Mouse (Mus musculus) midbrain, embryonic 11.5 days (tissue): ENCODE measurements at regions not wholly inside any gene's neighbourhood (a gene's known extent, or its start where the extent isn't known, plus 50 kb on each side); places are given as distances from the start of the nearest gene placed in this dataset.

Experiments used
- ATAC-seq: fragments of 200-750 bp; cut with Nextera tagmentation; 2 replicates; pipeline ENCODE4 v1.8.0; 2017; ENCODE audit warnings: moderate TSS enrichment, moderate library complexity; ENCODE audit not compliant: low FRiP score
- DNase-seq: peaks from one replicate; pipeline ENCODE4 v3.0.0; 2015; ENCODE audit warnings: low spot score; ENCODE audit errors: missing footprints
- H3K27ac ChIP-seq: fragments of 300-500 bp; sonication (generic); 2 replicates; pipeline ENCODE4 v1.5.1; 2014; ENCODE audit warnings: low read depth, low read length
- H3K27me3 ChIP-seq: fragments of 300-500 bp; sonication (generic); 2 replicates; pipeline ENCODE4 v1.6.1; 2014; ENCODE audit warnings: mild to moderate bottlenecking, low read length, moderate library complexity, mixed read lengths; ENCODE audit not compliant: control insufficient read depth, insufficient read depth
- H3K36me3 ChIP-seq: fragments of 300-500 bp; sonication (generic); 2 replicates; pipeline ENCODE4 v1.6.1; 2014; ENCODE audit warnings: mild to moderate bottlenecking, low read length, moderate library complexity, mixed read lengths; ENCODE audit not compliant: control insufficient read depth, insufficient read depth
- H3K4me1 ChIP-seq: fragments of 300-500 bp; sonication (generic); 2 replicates; pipeline ENCODE4 v1.6.1; 2014; ENCODE audit warnings: low read length; ENCODE audit not compliant: control insufficient read depth, insufficient read depth
- H3K4me2 ChIP-seq: fragments of 300-500 bp; sonication (generic); 2 replicates; pipeline ENCODE4 v1.6.1; 2014; ENCODE audit warnings: mild to moderate bottlenecking, moderate library complexity
- H3K4me3 ChIP-seq: fragments of 300-500 bp; sonication (generic); 2 replicates; pipeline ENCODE4 v1.5.1; 2014; ENCODE audit warnings: low read depth, low read length
- H3K9ac ChIP-seq: fragments of 300-500 bp; sonication (generic); 2 replicates; pipeline ENCODE4 v1.6.1; 2014; ENCODE audit warnings: low read length
- H3K9me3 ChIP-seq: fragments of 300-500 bp; sonication (generic); 2 replicates; pipeline ENCODE4 v1.6.1; 2016; ENCODE audit warnings: low read length; ENCODE audit not compliant: control insufficient read depth
- WGBS: fragments of 180-500 bp; shearing (Covaris S2); extraction: QIAGEN DNeasy Blood & Tissue Kit; methylation state at CpG from one replicate; pipeline ENCODE4 v1.1.7; 2014; 5-methylcytosine and 5-hydroxymethylcytosine counted together

DNA sequence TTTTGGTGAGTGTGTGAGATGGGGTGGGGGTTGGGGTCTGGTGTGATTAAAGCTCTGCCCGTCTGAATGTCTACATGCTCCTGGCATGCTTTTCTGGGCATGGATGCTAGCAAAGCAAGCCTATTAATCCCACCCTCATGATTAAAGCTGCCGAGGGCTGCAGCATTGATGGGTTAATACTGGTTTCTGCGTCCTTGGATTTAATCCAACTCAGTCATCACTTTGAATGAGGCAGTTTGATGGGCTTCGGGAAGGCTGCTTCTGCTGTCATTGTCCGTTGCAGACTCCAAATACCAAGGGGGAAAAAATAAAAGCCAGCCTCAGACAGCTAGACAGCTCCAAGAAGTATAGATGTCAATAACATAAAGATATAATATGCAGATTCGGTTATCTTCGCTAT, 944.7 kb downstream of the Slc4a3 start:
- Histone ChIP-seq H3K27me3 (no peaks in the 10 kb centered on the region), H3K9me3 (no peaks in the 10 kb centered on the region), H3K27ac (no peak overlapping the region; the same call in 1 of the 2 replicates), H3K36me3 (no peaks in the 10 kb centered on the region), H3K4me2 (peak overlapping the region; percentile 16; the same call in 1 of the 2 replicates), H3K9ac (no peak overlapping the region), H3K4me3 (no peak overlapping the region), H3K4me1 (peaks cover 18% of the 10 kb centered on the region)
- ATAC-seq (peak; percentile 82), DNase-seq (no peak)
- 25% methylated on average over 7 of the region's 7 CpGs for WGBS

DNA sequence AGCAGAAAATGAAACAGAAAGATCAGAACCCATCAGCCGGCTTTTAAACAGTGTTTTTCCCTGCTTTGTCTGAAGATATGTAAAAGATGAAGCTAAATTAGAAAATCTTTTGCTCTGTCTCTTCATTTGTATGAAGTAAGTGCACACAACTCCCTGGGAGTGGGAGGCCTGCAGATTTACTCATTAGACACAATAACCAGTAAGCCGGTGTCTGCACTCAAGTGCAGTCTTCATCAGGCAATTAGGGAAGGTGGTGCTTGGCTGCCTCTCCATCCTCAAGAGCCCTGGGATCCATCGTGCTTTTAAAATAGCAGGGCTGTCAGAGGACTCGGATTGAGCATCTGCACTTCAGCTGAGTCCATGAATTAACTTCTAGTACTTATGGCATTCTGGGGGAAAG, 945.1 kb downstream of the Slc4a3 start:
- no peak overlapping the region for H3K9ac ChIP-seq

DNA sequence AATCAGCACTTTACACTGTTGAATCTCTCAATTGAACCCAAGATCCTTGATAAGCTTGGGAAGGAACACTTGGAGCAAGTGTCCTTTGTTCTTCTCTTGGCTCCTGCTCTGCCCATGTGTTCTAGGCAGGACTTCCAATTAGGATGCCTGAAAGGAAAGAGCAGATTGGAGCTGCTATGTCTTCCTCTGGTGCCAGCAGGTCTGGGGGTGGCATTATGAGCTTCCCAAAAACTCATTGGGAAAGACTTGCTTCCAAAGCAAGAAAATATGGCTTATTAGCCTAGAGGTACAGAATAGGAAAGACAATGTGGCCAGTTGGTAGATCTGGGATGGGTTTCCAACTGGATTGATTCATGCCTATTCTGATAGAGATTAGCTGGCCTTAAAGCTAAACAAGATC, 959.1 kb downstream of the Slc4a3 start:
- H3K9ac ChIP-seq, result no peak overlapping the region
- H3K36me3 ChIP-seq, result no peaks in the 10 kb centered on the region
- no peaks in the 10 kb centered on the region for H3K4me1 ChIP-seq
- H3K27me3 ChIP-seq, result no peaks in the 10 kb centered on the region
- no peak overlapping the region for H3K27ac ChIP-seq
- DNase-seq (no peak), ATAC-seq (no peak)
- H3K4me3 ChIP-seq, result no peak overlapping the region
- H3K9me3 ChIP-seq, result no peaks in the 10 kb centered on the region
- no peak overlapping the region for H3K4me2 ChIP-seq

More for the DNA sequence above, 945.1 kb downstream of the Slc4a3 start:
- Histone ChIP-seq H3K4me2 (peak overlapping the region; percentile 16; the same call in 1 of the 2 replicates), H3K4me1 (peaks cover 18% of the 10 kb centered on the region), H3K27ac (no peak overlapping the region; the same call in 1 of the 2 replicates), H3K27me3 (no peaks in the 10 kb centered on the region), H3K9me3 (no peaks in the 10 kb centered on the region), H3K4me3 (no peak overlapping the region), H3K36me3 (no peaks in the 10 kb centered on the region)
- WGBS, result 36% methylated on average over 4 of the region's 4 CpGs
- peak; percentile 22; the same call in 1 of the 2 replicates for ATAC-seq
- peak; percentile 90 for DNase-seq

DNA sequence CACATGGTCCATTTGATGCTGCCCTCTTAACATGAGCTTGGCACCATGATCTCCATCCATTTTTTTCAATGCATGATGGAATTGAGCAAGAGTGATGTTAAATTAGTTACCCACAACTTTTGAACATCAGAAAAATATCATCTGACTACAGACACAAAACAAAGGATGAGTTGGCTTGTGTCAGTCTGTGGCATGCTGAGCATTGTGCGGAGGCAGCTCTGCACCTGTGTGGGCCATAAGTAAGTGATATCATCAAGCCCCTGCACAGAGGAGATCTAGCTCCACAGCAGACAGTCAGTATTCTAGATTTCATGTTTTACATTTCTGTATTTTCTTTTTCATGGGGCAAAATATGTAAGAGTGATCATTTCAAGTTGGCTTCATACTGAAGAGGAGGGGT, 962.8 kb downstream of the Slc4a3 start:
- no peak overlapping the region for H3K4me3 ChIP-seq
- ATAC-seq (no peak), DNase-seq (no peak)
- no peaks in the 10 kb centered on the region for H3K9me3 ChIP-seq
- no peak overlapping the region for H3K27ac ChIP-seq
- no peaks in the 10 kb centered on the region for H3K27me3 ChIP-seq
- H3K4me1 ChIP-seq, result no peaks in the 10 kb centered on the region
- H3K36me3 ChIP-seq, result no peaks in the 10 kb centered on the region
- no peak overlapping the region for H3K9ac ChIP-seq
- no peak overlapping the region for H3K4me2 ChIP-seq
- WGBS, result 97% methylated on average over 1 of the region's 1 CpGs

DNA sequence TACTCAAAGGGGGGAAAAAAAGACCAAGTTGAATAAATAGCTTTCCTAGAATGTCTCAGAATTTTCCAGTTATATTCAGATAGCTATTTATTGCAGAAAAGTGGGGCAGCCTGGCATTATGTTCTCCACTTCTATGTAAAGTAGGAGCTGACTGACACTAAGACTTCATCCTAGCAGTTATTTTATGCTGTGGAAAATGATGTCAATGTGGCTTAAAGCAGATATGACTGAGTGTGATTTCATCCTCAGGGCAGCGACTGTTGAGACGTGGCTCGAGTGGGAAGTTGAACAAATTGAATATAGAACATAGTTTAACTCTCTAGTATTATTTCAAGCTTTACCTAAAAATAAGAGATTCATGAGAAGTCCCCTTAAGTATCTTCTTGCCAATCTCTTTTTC, 963.4 kb downstream of the Slc4a3 start:
- Histone ChIP-seq H3K27me3 (no peaks in the 10 kb centered on the region), H3K27ac (no peak overlapping the region), H3K9me3 (no peaks in the 10 kb centered on the region), H3K36me3 (no peaks in the 10 kb centered on the region), H3K4me1 (no peaks in the 10 kb centered on the region), H3K4me2 (no peak overlapping the region), H3K4me3 (no peak overlapping the region), H3K9ac (no peak overlapping the region)
- DNase-seq, result no peak
- no peak for ATAC-seq
- WGBS, result 92% methylated on average over 3 of the region's 3 CpGs

DNA sequence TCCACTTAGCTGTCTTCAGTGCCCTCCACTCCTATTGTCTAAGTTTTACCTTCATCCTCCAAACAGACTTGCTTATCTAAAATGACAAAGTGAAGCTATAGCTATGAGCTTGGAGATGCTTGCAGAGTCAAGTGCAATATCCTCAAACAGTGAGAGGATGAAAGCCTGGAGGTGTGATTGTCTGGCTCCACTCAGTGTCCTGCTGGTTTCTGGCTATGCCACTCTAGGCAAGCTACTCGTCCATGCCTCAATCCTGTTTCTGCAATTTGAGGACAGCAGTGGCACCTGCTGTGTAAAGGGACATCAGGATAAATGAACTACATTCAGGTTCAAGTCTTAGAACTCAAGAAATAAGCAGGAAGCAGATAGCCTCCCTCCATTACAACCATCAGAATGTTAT, 966.1 kb downstream of the Slc4a3 start:
- Histone ChIP-seq H3K27ac (no peak overlapping the region), H3K9me3 (no peaks in the 10 kb centered on the region), H3K36me3 (no peaks in the 10 kb centered on the region), H3K4me1 (no peaks in the 10 kb centered on the region), H3K27me3 (no peaks in the 10 kb centered on the region), H3K4me2 (no peak overlapping the region), H3K9ac (no peak overlapping the region), H3K4me3 (no peak overlapping the region)
- no peak for DNase-seq
- ATAC-seq, result no peak
- WGBS, result 56% methylated on average over 1 of the region's 1 CpGs

DNA sequence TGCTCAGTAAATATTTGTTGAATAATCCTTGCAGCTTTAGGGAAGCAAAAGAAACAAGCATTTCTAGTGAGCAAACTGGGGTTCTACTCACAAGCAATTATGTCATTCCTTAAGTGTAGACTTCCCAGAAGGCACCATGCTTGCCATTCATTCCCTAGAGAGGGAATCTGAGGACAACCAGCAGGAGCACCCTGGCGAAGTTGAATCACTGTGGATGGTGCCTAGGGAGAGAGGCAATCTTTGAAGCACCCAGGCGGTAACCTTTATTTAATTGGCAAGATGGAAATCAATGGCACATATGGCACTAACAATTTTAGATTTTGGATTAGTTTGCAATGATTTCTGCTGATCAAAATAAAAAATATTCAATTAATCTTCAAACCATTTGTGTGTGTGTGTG, 967.4 kb downstream of the Slc4a3 start:
- WGBS, result 78% methylated on average over 2 of the region's 2 CpGs
- no peak for ATAC-seq
- H3K9ac ChIP-seq, result no peak overlapping the region
- H3K4me1 ChIP-seq, result no peaks in the 10 kb centered on the region
- H3K4me2 ChIP-seq, result no peak overlapping the region
- H3K36me3 ChIP-seq, result no peaks in the 10 kb centered on the region
- no peaks in the 10 kb centered on the region for H3K9me3 ChIP-seq
- H3K27me3 ChIP-seq, result no peaks in the 10 kb centered on the region
- no peak overlapping the region for H3K27ac ChIP-seq
- DNase-seq, result no peak
- H3K4me3 ChIP-seq, result no peak overlapping the region

DNA sequence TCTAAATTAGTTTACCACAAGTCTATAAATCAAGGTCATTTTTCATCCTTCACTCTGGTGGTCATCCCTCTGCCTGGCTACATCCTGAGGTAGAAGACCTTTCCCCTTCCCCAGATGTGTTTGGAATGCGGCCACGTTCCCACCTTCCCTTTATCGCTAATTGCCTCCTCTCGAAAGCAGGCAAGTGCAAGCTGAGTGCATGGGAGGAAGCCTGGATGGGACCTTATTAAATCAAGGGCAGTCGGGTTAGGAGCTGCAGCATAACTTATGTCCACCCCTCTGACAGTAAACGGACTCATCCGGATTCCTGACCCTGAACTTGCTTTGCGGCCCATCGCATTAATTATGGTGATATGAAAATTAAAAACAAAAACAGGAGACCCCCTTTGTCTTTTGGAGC, 983.5 kb downstream of the Slc4a3 start:
- DNase-seq (no peak), ATAC-seq (no peak)
- H3K9ac ChIP-seq, result no peak overlapping the region
- no peaks in the 10 kb centered on the region for H3K36me3 ChIP-seq
- no peak overlapping the region for H3K4me2 ChIP-seq
- 77% methylated on average over 9 of the region's 9 CpGs for WGBS
- H3K27ac ChIP-seq, result no peak overlapping the region
- H3K4me3 ChIP-seq, result no peak overlapping the region
- no peaks in the 10 kb centered on the region for H3K27me3 ChIP-seq
- no peaks in the 10 kb centered on the region; the same call in 1 of the 2 replicates for H3K4me1 ChIP-seq
- H3K9me3 ChIP-seq, result no peaks in the 10 kb centered on the region

DNA sequence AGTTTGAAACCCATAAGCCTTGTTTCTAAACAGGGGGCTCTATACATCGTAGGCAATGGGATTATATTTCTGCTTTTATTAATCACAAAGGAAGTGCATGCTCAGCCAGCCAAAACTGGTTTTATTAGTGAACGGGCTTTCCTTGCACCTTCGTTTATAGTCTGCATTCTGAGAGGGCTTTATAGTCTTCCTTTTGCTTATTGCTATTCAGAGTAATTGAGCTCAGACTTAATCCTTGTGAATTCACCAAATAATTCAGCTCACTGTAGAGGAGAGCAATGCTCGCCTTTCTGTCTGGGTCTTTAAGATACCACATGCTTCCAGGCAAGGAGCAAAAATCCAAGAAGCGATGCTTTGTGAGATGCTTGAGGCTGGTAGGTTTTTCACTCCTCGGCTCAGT, 984.3 kb downstream of the Slc4a3 start:
- no peaks in the 10 kb centered on the region for H3K9me3 ChIP-seq
- no peaks in the 10 kb centered on the region; the same call in 1 of the 2 replicates for H3K4me1 ChIP-seq
- DNase-seq, result no peak
- H3K9ac ChIP-seq, result no peak overlapping the region
- no peak for ATAC-seq
- 76% methylated on average over 6 of the region's 6 CpGs for WGBS
- no peak overlapping the region for H3K27ac ChIP-seq
- H3K36me3 ChIP-seq, result no peaks in the 10 kb centered on the region
- H3K4me2 ChIP-seq, result no peak overlapping the region
- no peak overlapping the region for H3K4me3 ChIP-seq
- H3K27me3 ChIP-seq, result no peaks in the 10 kb centered on the region

DNA sequence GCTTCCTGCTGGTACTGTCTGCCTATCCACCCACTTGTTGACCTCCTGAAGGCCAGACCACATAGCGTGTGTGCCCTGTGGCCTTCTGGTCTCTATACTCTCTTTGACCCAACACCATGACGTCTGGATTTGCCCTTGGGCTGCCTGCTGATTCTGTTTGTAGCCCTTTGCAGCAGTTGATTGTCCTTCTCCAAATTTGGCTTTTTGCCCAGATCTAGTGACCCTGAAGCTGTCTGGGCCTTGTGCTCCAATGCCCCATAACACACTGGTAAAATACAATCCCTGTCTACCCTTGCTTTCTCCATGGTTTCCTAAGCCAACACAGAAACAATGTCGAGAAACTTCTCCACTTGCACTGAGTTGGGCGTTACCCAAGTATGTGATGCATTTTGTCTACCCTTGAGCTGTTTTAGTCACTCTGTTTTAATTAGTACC, 979.3 kb downstream of the Epha4 start:
- no peaks in the 10 kb centered on the region for H3K9me3 ChIP-seq
- ATAC-seq (no peak), DNase-seq (no peak)
- no peak overlapping the region for H3K9ac ChIP-seq
- no peaks in the 10 kb centered on the region for H3K27me3 ChIP-seq
- H3K4me2 ChIP-seq, result no peak overlapping the region
- H3K4me3 ChIP-seq, result no peak overlapping the region
- no peak overlapping the region for H3K27ac ChIP-seq
- no peaks in the 10 kb centered on the region for H3K4me1 ChIP-seq
- no peaks in the 10 kb centered on the region for H3K36me3 ChIP-seq
- 58% methylated on average over 4 of the region's 4 CpGs for WGBS
